Mouse (Mus musculus) CH12.LX (cell line): ENCODE data around the gene AW011738.

Experiments used
- CTCF ChIP-seq, 2 experiments: IDR thresholded peaks in 1 of 2; conservative IDR thresholded peaks in 1 of 2; 2 replicates each; pipeline ENCODE4 v1.5.1; 2011 to 2012; ENCODE audit warnings: low read depth in 2 of 2, low read length in 2 of 2, improper control_type of control experiment in 1 of 2, inconsistent platforms in 1 of 2, mild to moderate bottlenecking in 1 of 2, moderate library complexity in 1 of 2
- GABPA ChIP-seq: IDR thresholded peaks from 2 replicates; pipeline ENCODE4 v1.6.1; 2012; ENCODE audit warnings: low read depth, low read length, improper control_type of control experiment, inconsistent platforms; ENCODE audit not compliant: insufficient replicate concordance
- HCFC1 ChIP-seq: IDR thresholded peaks from 2 replicates; pipeline ENCODE4 v1.6.1; 2012; ENCODE audit warnings: low read depth, mild to moderate bottlenecking, inconsistent platforms, low read length, improper control_type of control experiment
- IRF4 ChIP-seq: IDR thresholded peaks from 2 replicates; pipeline ENCODE4 v1.6.1; 2014; ENCODE audit warnings: low read depth, mild to moderate bottlenecking, inconsistent platforms, low read length, improper control_type of control experiment
- JUND ChIP-seq: conservative IDR thresholded peaks from 2 replicates; pipeline ENCODE4 v1.6.1; 2011; ENCODE audit warnings: low read depth, low read length, improper control_type of control experiment
- KAT2A ChIP-seq: IDR thresholded peaks from 2 replicates; pipeline ENCODE4 v1.6.1; 2012; ENCODE audit warnings: low read length, improper control_type of control experiment, inconsistent platforms; ENCODE audit not compliant: insufficient replicate concordance
- MEF2A ChIP-seq: IDR thresholded peaks from 2 replicates; pipeline ENCODE4 v1.6.1; 2014; ENCODE audit warnings: low read depth, mild to moderate bottlenecking, inconsistent platforms, low read length, improper control_type of control experiment, borderline replicate concordance
- MXI1 ChIP-seq: IDR thresholded peaks from 2 replicates; pipeline ENCODE4 v1.6.1; 2011; ENCODE audit warnings: mild to moderate bottlenecking, low read depth, low read length, improper control_type of control experiment
- POLR2A ChIP-seq: IDR thresholded peaks from 2 replicates; pipeline ENCODE4 v1.6.1; 2011; ENCODE audit warnings: low read depth, mild to moderate bottlenecking, improper control_type of control experiment, low read length
- POLR2AphosphoS2 ChIP-seq: IDR thresholded peaks from 2 replicates; pipeline ENCODE4 v1.6.1; 2011; ENCODE audit warnings: low read depth, low read length, improper control_type of control experiment
- ZMIZ1 ChIP-seq: IDR thresholded peaks from 2 replicates; pipeline ENCODE4 v1.6.1; 2012; ENCODE audit warnings: low read depth, mild to moderate bottlenecking, inconsistent platforms, low read length, improper control_type of control experiment

DNA sequence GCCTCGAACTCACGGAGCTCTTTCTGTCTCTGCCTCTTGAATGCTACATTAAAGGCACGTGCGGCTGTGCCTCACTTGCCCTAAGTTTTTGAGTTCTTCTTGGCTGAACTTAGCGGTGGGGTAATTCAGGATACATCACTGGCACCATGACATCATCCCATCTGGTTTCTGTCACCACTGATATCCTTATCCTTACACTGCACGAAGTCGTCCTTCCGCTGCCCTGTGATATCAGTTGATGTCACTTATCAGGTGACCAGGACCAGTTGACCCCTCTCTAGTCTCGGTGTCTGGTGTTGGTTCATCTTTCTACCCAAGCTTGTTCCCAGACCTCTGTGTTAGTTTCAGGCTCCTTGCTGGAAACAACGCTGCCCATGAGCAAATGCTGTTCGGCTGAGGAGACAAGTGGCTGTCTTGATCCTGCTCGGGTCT lies 626 bp upstream of the AW011738 start:
- TF ChIP-seq MEF2A (no peak), POLR2AphosphoS2 (no peak), CTCF (conservative IDR thresholded peaks at IDR 0.05 in 1 of 2, IDR thresholded peaks at IDR 0.05 in 1 of 2; ENCODE audit: low read depth in 2 of 2, low read length in 2 of 2) (no peak), GABPA (no peak), HCFC1 (no peak), POLR2A (no peak), ZMIZ1 (no peak), IRF4 (no peak), MXI1 (no peak), JUND (no peak), KAT2A (no peak)
